Mouse (Mus musculus) CH12.LX (cell line): ENCODE measurements at regions not wholly inside any gene's neighbourhood (a gene's known extent, or its start where the extent isn't known, plus 50 kb on each side); places are given as distances from the start of the nearest gene placed in this dataset.

Experiments
- DNase-seq: peaks from one replicate; pipeline ENCODE4 v3.0.0-alpha.2; 2013; ENCODE audit errors: extremely low read depth
- H3K27ac ChIP-seq: 2 replicates; pipeline ENCODE4 v1.5.1; 2012; ENCODE audit warnings: low read depth, mild to moderate bottlenecking, control low read depth, moderate library complexity; ENCODE audit not compliant: insufficient read depth
- H3K27me3 ChIP-seq: replicated peaks from 2 replicates; pipeline ENCODE3; 2012; ENCODE audit warnings: inconsistent platforms
- H3K36me3 ChIP-seq, 2 experiments: replicated peaks in 1 of 2; 2 replicates each; pipeline versions ENCODE3 to v1.6.1; 2012; ENCODE audit warnings: inconsistent platforms in 1 of 2, low read length in 1 of 2, mild to moderate bottlenecking in 1 of 2, mixed read lengths in 1 of 2, moderate library complexity in 1 of 2; ENCODE audit not compliant: control insufficient read depth in 1 of 2, insufficient read depth in 1 of 2
- H3K4me1 ChIP-seq, 2 experiments: 2 replicates each; pipeline ENCODE4 v1.6.1; 2012; ENCODE audit warnings: inconsistent platforms in 1 of 2, moderate library complexity in 1 of 2; ENCODE audit not compliant: insufficient read depth in 2 of 2, control insufficient read depth in 1 of 2
- H3K4me2 ChIP-seq: 2 replicates; pipeline ENCODE4 v1.6.1; 2012; ENCODE audit warnings: low read depth, mild to moderate bottlenecking, control low read depth; ENCODE audit not compliant: poor library complexity, insufficient read depth, severe bottlenecking
- H3K4me3 ChIP-seq, 3 experiments: fragments of 150-350 bp in 1 of 3; sonication (generic) in 1 of 3; replicated peaks in 1 of 3; 2 replicates each; pipeline versions ENCODE3 to v1.5.1; 2011 to 2012; ENCODE audit warnings: low read depth in 2 of 3, low read length in 2 of 3, mild to moderate bottlenecking in 2 of 3, moderate library complexity in 2 of 3, control low read depth in 1 of 3, improper control_type of control experiment in 1 of 3, inconsistent platforms in 1 of 3, mixed read lengths in 1 of 3; ENCODE audit not compliant: poor library complexity in 1 of 3
- H3K79me2 ChIP-seq: replicated peaks from 2 replicates; pipeline ENCODE4 v1.6.1; 2012; ENCODE audit warnings: mild to moderate bottlenecking, moderate library complexity; ENCODE audit not compliant: control insufficient read depth, poor library complexity, insufficient read depth, severe bottlenecking; ENCODE audit errors: extremely low read depth
- H3K9ac ChIP-seq: 2 replicates; pipeline ENCODE4 v1.6.1; 2012; ENCODE audit warnings: low read depth, mild to moderate bottlenecking, control low read depth, moderate library complexity; ENCODE audit not compliant: insufficient read depth
- H3K9me3 ChIP-seq: replicated peaks from 2 replicates; pipeline ENCODE3; 2012; ENCODE audit warnings: low read length, inconsistent platforms, mixed read lengths
- CHD2 ChIP-seq: IDR thresholded peaks from 2 replicates; pipeline ENCODE4 v1.6.1; 2011; ENCODE audit warnings: low read length, improper control_type of control experiment
- CTCF ChIP-seq, 2 experiments: IDR thresholded peaks in 1 of 2; conservative IDR thresholded peaks in 1 of 2; 2 replicates each; pipeline ENCODE4 v1.5.1; 2011 to 2012; ENCODE audit warnings: low read depth in 2 of 2, low read length in 2 of 2, improper control_type of control experiment in 1 of 2, inconsistent platforms in 1 of 2, mild to moderate bottlenecking in 1 of 2, moderate library complexity in 1 of 2
- E2F4 ChIP-seq: IDR thresholded peaks from 2 replicates; pipeline ENCODE4 v1.6.1; 2011; ENCODE audit warnings: low read depth, low read length, improper control_type of control experiment; ENCODE audit not compliant: insufficient replicate concordance
- ETS1 ChIP-seq: conservative IDR thresholded peaks from 2 replicates; pipeline ENCODE4 v1.6.1; 2012; ENCODE audit warnings: low read depth, mild to moderate bottlenecking, inconsistent platforms, low read length, improper control_type of control experiment, moderate library complexity
- HCFC1 ChIP-seq: IDR thresholded peaks from 2 replicates; pipeline ENCODE4 v1.6.1; 2012; ENCODE audit warnings: low read depth, mild to moderate bottlenecking, inconsistent platforms, low read length, improper control_type of control experiment
- JUN ChIP-seq: IDR thresholded peaks from 2 replicates; pipeline ENCODE4 v1.6.1; 2011; ENCODE audit warnings: low read depth, mild to moderate bottlenecking, low read length, improper control_type of control experiment, moderate library complexity; ENCODE audit not compliant: insufficient read depth
- JUND ChIP-seq: conservative IDR thresholded peaks from 2 replicates; pipeline ENCODE4 v1.6.1; 2011; ENCODE audit warnings: low read depth, low read length, improper control_type of control experiment
- MAX ChIP-seq: IDR thresholded peaks from 2 replicates; pipeline ENCODE4 v1.6.1; 2011; ENCODE audit warnings: low read length, improper control_type of control experiment
- MXI1 ChIP-seq: IDR thresholded peaks from 2 replicates; pipeline ENCODE4 v1.6.1; 2011; ENCODE audit warnings: mild to moderate bottlenecking, low read depth, low read length, improper control_type of control experiment
- NRF1 ChIP-seq: IDR thresholded peaks from 2 replicates; pipeline ENCODE4 v1.6.1; 2014; ENCODE audit warnings: low read depth, mild to moderate bottlenecking, inconsistent platforms, low read length, improper control_type of control experiment, moderate library complexity
- PAX5 ChIP-seq: IDR thresholded peaks from 2 replicates; pipeline ENCODE4 v1.6.1; 2012; ENCODE audit warnings: low read length, inconsistent platforms, mixed read lengths
- POLR2A ChIP-seq: IDR thresholded peaks from 2 replicates; pipeline ENCODE4 v1.6.1; 2011; ENCODE audit warnings: low read depth, mild to moderate bottlenecking, improper control_type of control experiment, low read length
- RAD21 ChIP-seq: IDR thresholded peaks from 2 replicates; pipeline ENCODE4 v1.6.1; 2011; ENCODE audit warnings: low read depth, mild to moderate bottlenecking, low read length, improper control_type of control experiment, moderate library complexity
- RCOR1 ChIP-seq: conservative IDR thresholded peaks from 2 replicates; pipeline ENCODE4 v1.6.1; 2012; ENCODE audit warnings: low read depth, mild to moderate bottlenecking, inconsistent platforms, low read length, improper control_type of control experiment
- SIN3A ChIP-seq: IDR thresholded peaks from 2 replicates; pipeline ENCODE4 v1.6.1; 2012; ENCODE audit warnings: low read length, improper control_type of control experiment, inconsistent platforms
- TCF12 ChIP-seq: IDR thresholded peaks from 2 replicates; pipeline ENCODE4 v1.6.1; 2014; ENCODE audit warnings: low read depth, mild to moderate bottlenecking, inconsistent platforms, low read length, improper control_type of control experiment
- USF1 ChIP-seq: IDR thresholded peaks from 2 replicates; pipeline ENCODE4 v1.6.1; 2014; ENCODE audit warnings: low read depth, mild to moderate bottlenecking, inconsistent platforms, low read length, improper control_type of control experiment
- USF2 ChIP-seq: conservative IDR thresholded peaks from 2 replicates; pipeline ENCODE4 v1.6.1; 2011; ENCODE audit warnings: low read depth, low read length, improper control_type of control experiment
- ZC3H11A ChIP-seq: IDR thresholded peaks from 2 replicates; pipeline ENCODE4 v1.6.1; 2012; ENCODE audit warnings: low read depth, mild to moderate bottlenecking, inconsistent platforms, low read length, improper control_type of control experiment
- ZKSCAN1 ChIP-seq: IDR thresholded peaks from 2 replicates; pipeline ENCODE4 v1.6.1; 2012; ENCODE audit warnings: low read depth, inconsistent platforms, low read length, improper control_type of control experiment, borderline replicate concordance
- ZMIZ1 ChIP-seq: IDR thresholded peaks from 2 replicates; pipeline ENCODE4 v1.6.1; 2012; ENCODE audit warnings: low read depth, mild to moderate bottlenecking, inconsistent platforms, low read length, improper control_type of control experiment
- ZNF384 ChIP-seq: IDR thresholded peaks from 2 replicates; pipeline ENCODE4 v1.6.1; 2012; ENCODE audit warnings: low read depth, low read length, improper control_type of control experiment, inconsistent platforms
- dilution Hi-C: fragments of 300-500 bp; cut with MboI; formaldehyde crosslinking; loops from 2 replicates; pipeline ENCODE4 v1.14.3; 2020; ENCODE audit warnings: low sequenced_read_pairs; ENCODE audit not compliant: extremely low pct_unique_long_range_greater_than_20kb, extremely low pct_ligation_motif_present
- in situ Hi-C: fragments of 300-500 bp; cut with MboI; formaldehyde crosslinking; loops from 3 replicates; pipeline ENCODE4 v1.14.3; 2019; ENCODE audit warnings: low sequenced_read_pairs, low pct_ligation_motif_present, low pct_unique_long_range_greater_than_20kb, mixed read lengths

GRCm38 (mm10) chr12:5764026-5764425 lies 388.5 kb upstream of the Klhl29 start:
- Histone ChIP-seq H3K27ac (no peak overlapping the region), H3K36me3 (no peaks in the 10 kb centered on the region), H3K4me2 (no peak overlapping the region), H3K79me2 (no peaks in the 10 kb centered on the region), H3K4me3 (no peak overlapping the region), H3K9ac (no peak overlapping the region), H3K27me3 (no peaks in the 10 kb centered on the region), H3K4me1 (no peaks in the 10 kb centered on the region), H3K9me3 (peaks cover 24% of the 10 kb centered on the region)
- in situ Hi-C loops (no loop called here), dilution Hi-C loops (no loop called here)
- no peak for DNase-seq
- TF ChIP-seq CHD2: no peak
- TF ChIP-seq HCFC1: no peak
- TF ChIP-seq RCOR1: no peak
- TF ChIP-seq SIN3A: no peak
- TF ChIP-seq CTCF (conservative IDR thresholded peaks at IDR 0.05 in 1 of 2, IDR thresholded peaks at IDR 0.05 in 1 of 2; ENCODE audit: low read depth in 2 of 2, low read length in 2 of 2): no peak
- no peak for TF ChIP-seq ETS1
- no peak for TF ChIP-seq MXI1
- TF ChIP-seq PAX5: no peak
- TF ChIP-seq ZMIZ1: no peak
- TF ChIP-seq JUND: no peak
- no peak for TF ChIP-seq ZKSCAN1
- no peak for TF ChIP-seq POLR2A
- TF ChIP-seq, all 38 proteins: peak for 0

GRCm38 (mm10) chr12:5762306-5762927 lies 386.9 kb upstream of the Klhl29 start:
- Histone ChIP-seq H3K4me2 (no peak overlapping the region), H3K4me3 (no peak overlapping the region), H3K27me3 (no peaks in the 10 kb centered on the region), H3K4me1 (no peaks in the 10 kb centered on the region), H3K27ac (no peak overlapping the region), H3K9ac (no peak overlapping the region), H3K79me2 (no peaks in the 10 kb centered on the region), H3K36me3 (no peaks in the 10 kb centered on the region), H3K9me3 (peaks cover 19% of the 10 kb centered on the region)
- no peak for DNase-seq
- TF ChIP-seq RAD21 (no peak), ZNF384 (no peak), USF2 (no peak), PAX5 (no peak), ZKSCAN1 (no peak), MAX (no peak), TCF12 (no peak), JUN (no peak), ZC3H11A (no peak), E2F4 (no peak), USF1 (no peak), JUND (no peak), NRF1 (no peak), CHD2 (no peak), CTCF (conservative IDR thresholded peaks at IDR 0.05 in 1 of 2, IDR thresholded peaks at IDR 0.05 in 1 of 2; ENCODE audit: low read depth in 2 of 2, low read length in 2 of 2) (no peak)
- dilution Hi-C loops (no loop called here), in situ Hi-C loops (no loop called here)
